Mouse (Mus musculus) lung, adult 2 months (tissue): Measurements from ENCODE around the gene Otog.
A peak's percentile ranks its signal among the peaks of the same experiment; 100 is the strongest.

Experiments
- CTCF ChIP-seq: fragments of 200-500 bp; IDR thresholded peaks from 2 replicates; pipeline ENCODE4 v1.5.1; 2011; ENCODE audit warnings: mild to moderate bottlenecking, low read length, control low read depth; ENCODE audit not compliant: insufficient read depth
- POLR2A ChIP-seq: fragments of 200-500 bp; IDR thresholded peaks from 2 replicates; pipeline ENCODE4 v1.6.1; 2011; ENCODE audit warnings: low read depth, mild to moderate bottlenecking, control low read depth, low read length, borderline replicate concordance; ENCODE audit errors: extremely low read depth

DNA sequence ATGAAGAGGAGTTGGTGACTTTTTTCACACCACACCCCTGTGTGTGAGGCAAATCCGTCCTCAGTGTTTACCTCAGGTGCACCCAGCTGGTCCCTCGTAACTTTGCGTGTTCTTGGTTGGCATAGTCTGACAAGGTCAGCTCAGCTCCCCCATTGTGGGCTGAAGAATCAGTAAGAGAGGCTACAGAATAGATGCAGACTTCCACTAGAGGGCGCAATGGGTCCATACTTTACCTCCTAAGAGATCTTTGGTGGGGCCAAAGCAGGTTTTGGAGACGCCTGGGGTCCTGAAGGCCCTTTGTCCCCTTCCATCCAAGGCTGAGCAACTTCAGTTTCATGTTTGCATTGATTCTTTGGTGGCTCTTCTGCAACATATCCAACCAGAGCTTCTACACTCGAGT lies 39.2 kb downstream of the Otog start:
- 0 out of 2 replicates have a peak, but pooled peaks have one; percentile 1 for TF ChIP-seq CTCF
- no peak for TF ChIP-seq POLR2A
